Mouse (Mus musculus) C2C12 (cell line): ENCODE results near the gene Prkar2b. TPM values are rescaled to one million over a fixed set of nuclear protein-coding genes. Genes with fewer than 3 reads are reported as not detected.

ENCODE experiments used
- H3K27me3 ChIP-seq: one replicate; pipeline ENCODE4 v1.6.1; 2011; ENCODE audit not compliant: control insufficient read depth, insufficient read depth, insufficient read length
- H3K36me3 ChIP-seq: one replicate; pipeline ENCODE4 v1.6.1; 2011; ENCODE audit not compliant: control insufficient read depth, insufficient read depth
- H3K4me3 ChIP-seq: one replicate; pipeline ENCODE4 v1.5.1; 2011; ENCODE audit warnings: mild to moderate bottlenecking, control low read depth; ENCODE audit not compliant: poor library complexity, insufficient read depth, severe bottlenecking
- H3K79me2 ChIP-seq: one replicate; pipeline ENCODE4 v1.6.1; 2011; ENCODE audit not compliant: control insufficient read depth, insufficient read depth
- H3K79me3 ChIP-seq: one replicate; pipeline ENCODE4 v1.6.1; 2011; ENCODE audit warnings: low read depth, control low read depth
- H3ac ChIP-seq: one replicate; pipeline ENCODE3; 2011; ENCODE audit warnings: low read depth; ENCODE audit not compliant: control insufficient read depth, insufficient read length
- CEBPB ChIP-seq: IDR thresholded peaks from one replicate; pipeline ENCODE4 v1.6.1; 2011; ENCODE audit warnings: low read depth, mild to moderate bottlenecking, control low read depth, moderate library complexity
- CTCF ChIP-seq: IDR thresholded peaks from one replicate; pipeline ENCODE4 v1.5.1; 2011; ENCODE audit not compliant: control insufficient read depth, insufficient read depth, insufficient read length
- FOSL1 ChIP-seq: IDR thresholded peaks from one replicate; pipeline ENCODE4 v1.8.0; 2011; ENCODE audit warnings: mild to moderate bottlenecking, low read length; ENCODE audit not compliant: poor library complexity, insufficient read depth, severe bottlenecking
- MAX ChIP-seq: IDR thresholded peaks from one replicate; pipeline ENCODE4 v1.6.1; 2011; ENCODE audit warnings: mild to moderate bottlenecking, control low read depth
- MYOD1 ChIP-seq: IDR thresholded peaks from one replicate; pipeline ENCODE4 v1.6.1; 2011; ENCODE audit warnings: low read depth; ENCODE audit not compliant: control insufficient read depth, insufficient read length
- MYOG ChIP-seq: IDR thresholded peaks from one replicate; pipeline ENCODE4 v1.6.1; 2011; ENCODE audit not compliant: control insufficient read depth, insufficient read length; ENCODE audit errors: extremely low read depth
- USF1 ChIP-seq: IDR thresholded peaks from one replicate; pipeline ENCODE4 v1.6.1; 2011; ENCODE audit warnings: low read depth, mild to moderate bottlenecking, control low read depth, moderate library complexity
- polyA plus RNA-seq: library from polyadenylated mRNA; unstranded; fragments of >200 nt; fragmentation: generic; extraction: Trizol; gene quantifications from one replicate; pipeline ENCODE4 v1.2.1, GENCODE M21; 2012; ENCODE audit warnings: missing spikeins

The Prkar2b gene
- polyA plus RNA-seq, 1 experiment: 33.1 TPM

DNA sequence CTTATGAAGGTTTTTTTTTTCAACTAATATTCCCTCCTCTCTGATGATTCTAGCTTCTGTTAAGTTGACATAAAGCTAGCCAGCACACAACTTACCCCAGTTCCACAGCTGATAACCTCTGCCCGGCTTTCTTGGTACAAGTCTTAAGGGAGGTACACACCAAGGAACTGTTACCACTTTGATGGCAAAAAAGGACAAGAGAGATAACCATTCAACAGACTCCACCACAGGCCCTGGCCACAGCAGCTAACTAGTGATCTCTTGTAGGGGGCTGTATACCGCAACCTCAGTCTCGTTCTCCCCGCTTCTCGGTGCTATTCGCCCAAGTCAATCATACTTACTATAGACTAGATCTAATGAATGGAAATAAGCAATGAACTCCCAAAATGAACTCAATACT is 16.3 kb upstream of the Prkar2b start:
- Histone ChIP-seq H3K79me2 (no peaks in the 10 kb centered on the region), H3K79me3 (no peaks in the 10 kb centered on the region), H3K4me3 (no peak overlapping the region), H3K36me3 (no peaks in the 10 kb centered on the region), H3K27me3 (no peaks in the 10 kb centered on the region), H3ac (no peak overlapping the region)
- TF ChIP-seq CEBPB (no peak), USF1 (no peak), MAX (no peak), MYOG (no peak), FOSL1 (no peak), MYOD1 (no peak), CTCF (no peak)

DNA sequence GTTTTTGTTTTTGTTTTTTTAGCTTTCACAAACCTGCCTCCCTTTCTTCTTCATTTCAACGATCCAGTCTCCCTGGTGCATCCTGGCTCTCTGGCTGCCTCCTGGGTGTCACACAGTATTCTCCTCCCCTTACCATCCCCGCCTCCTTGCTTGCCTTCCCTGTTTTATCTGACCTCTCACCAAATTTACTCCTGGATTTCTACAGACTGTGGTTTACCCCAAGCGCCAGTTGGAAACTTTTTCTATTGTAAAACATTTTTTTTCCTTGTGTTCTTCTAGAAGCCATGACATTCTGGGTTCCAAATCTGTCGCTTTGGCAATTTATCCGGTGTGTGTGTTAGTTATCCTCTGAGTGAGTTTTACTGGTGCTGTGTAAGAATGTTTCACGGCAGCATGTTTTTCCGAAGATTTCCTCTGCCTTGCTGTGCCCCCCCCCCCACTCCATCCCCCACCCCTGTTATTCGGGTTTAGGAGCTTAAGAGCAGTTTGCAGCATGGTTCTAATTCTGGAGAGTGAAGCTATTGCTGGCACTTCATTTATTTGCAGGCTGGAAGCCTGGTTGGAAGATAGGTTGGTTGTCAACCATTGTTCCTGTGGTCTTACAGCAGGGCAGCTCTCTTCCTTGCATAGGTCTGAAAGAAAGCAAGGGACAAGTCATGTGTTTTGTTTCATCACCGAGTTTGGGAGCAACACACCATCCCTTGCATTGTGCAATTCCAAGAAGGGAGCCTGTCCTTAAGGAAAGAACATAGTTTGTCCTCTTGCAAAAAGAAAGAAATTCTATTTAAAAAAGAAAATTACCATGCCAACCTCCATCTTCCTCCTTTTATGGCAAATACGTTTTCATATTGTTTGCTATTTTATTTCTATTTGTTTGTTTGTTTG is 15.0 kb upstream of the Prkar2b start:
- H3ac ChIP-seq: no peak overlapping the region
- no peak overlapping the region for H3K4me3 ChIP-seq
- no peaks in the 10 kb centered on the region for H3K79me3 ChIP-seq
- no peaks in the 10 kb centered on the region for H3K36me3 ChIP-seq
- no peaks in the 10 kb centered on the region for H3K79me2 ChIP-seq
- TF ChIP-seq USF1 (no peak), MYOD1 (no peak), CEBPB (no peak), FOSL1 (no peak), MAX (no peak), CTCF (no peak), MYOG (no peak)
- H3K27me3 ChIP-seq: no peaks in the 10 kb centered on the region

DNA sequence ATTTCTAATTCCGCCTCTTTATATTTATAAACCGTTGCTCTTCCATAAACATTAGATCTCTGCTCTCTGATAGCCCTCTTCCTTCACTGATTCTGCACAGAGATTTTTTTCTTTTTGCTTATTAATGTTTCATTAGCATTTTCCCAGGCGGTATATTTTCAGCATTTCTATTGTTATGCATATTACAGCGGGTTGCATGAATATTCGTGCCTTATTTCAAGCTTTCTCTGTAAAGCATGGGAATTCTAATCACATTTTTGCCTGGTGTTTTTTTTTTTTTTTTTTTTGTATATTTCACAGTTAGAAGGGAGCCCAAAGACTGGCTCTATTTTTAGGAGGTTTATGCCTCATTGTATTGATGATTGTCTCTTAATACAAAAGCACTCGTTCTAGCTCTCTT is 13.2 kb upstream of the Prkar2b start:
- H3K79me2 ChIP-seq: no peaks in the 10 kb centered on the region
- no peaks in the 10 kb centered on the region for H3K79me3 ChIP-seq
- no peak overlapping the region for H3ac ChIP-seq
- no peaks in the 10 kb centered on the region for H3K27me3 ChIP-seq
- TF ChIP-seq USF1 (no peak), CEBPB (no peak), CTCF (no peak), FOSL1 (no peak), MYOG (no peak), MAX (no peak), MYOD1 (no peak)
- H3K4me3 ChIP-seq: no peak overlapping the region
- H3K36me3 ChIP-seq: no peaks in the 10 kb centered on the region

DNA sequence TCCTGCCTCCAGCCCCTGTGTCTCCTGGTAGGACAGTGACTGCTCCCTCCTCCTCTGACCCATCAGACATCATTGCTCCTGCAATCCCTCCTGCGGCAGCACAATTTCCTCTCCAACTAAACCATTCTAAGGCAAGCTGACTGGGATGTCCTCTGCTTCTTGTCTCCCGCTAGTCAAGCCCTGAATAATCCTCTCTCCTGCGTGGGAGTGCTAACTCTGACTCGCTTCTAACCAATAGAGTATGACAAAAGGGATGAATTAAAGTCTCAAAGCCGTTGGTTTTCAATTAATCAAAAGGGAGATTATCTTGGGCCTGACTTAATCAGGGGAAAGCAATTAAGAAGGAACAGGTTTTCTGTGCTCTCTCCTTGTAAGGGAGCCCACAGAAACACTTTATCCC is 4.9 kb upstream of the Prkar2b start:
- no peaks in the 10 kb centered on the region for H3K79me3 ChIP-seq
- TF ChIP-seq MYOG (no peak), CEBPB (no peak), FOSL1 (no peak)
- no peak overlapping the region for H3K4me3 ChIP-seq
- no peaks in the 10 kb centered on the region for H3K36me3 ChIP-seq
- H3K79me2 ChIP-seq: peaks cover under 1% of the 10 kb centered on the region
- no peak overlapping the region for H3ac ChIP-seq
- H3K27me3 ChIP-seq: no peaks in the 10 kb centered on the region

DNA sequence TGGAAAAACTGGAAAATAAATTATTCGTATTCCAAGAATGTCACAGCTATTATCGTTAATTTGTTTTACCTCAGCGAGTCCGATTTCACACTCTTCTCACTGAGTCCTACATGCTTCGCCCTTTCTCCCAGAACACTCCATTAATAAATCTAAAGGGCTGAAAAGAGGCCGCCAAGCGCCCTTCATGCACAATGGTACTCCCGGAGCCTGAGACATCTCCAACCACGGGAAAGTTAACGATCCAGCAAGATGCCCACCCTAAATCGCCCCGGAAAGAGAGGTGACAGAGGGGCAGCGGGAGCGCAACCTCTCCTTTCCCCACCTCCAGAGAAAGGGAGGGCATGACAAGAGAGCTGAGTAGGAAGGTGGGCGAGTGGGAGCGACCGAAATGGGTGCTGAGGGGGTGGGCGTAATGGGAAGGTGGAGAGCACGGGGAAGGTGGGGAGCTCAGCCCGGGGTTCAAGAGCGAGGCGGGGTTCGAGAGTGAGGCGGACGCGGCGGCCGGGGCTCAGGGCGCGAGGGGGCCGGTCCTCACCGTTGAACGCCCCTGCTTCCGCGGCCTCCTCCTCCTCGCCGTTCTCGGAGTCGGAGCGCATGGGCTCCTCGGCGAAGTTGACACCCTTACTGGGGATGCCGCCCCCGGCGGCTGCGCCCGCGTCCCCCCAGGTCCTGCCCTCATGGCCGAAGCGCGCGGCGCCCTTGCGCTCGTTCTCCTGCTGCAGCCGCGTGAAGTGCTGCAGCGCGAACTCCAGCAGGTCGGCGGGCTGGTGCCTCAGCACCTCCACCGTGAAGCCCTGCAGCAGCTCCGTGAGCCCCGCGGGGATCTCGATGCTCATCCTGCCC is 628 bp downstream of the Prkar2b start:
- Histone ChIP-seq H3K79me2 (peaks cover 55% of the 10 kb centered on the region), H3K27me3 (no peaks in the 10 kb centered on the region), H3ac (peak overlapping the region; percentile 82), H3K4me3 (peak overlapping the region; percentile 65), H3K79me3 (peaks cover 33% of the 10 kb centered on the region), H3K36me3 (no peaks in the 10 kb centered on the region)
- TF ChIP-seq MAX: peak; percentile 52
- no peak for TF ChIP-seq CTCF
